Mouse (Mus musculus): Measurements from ENCODE around the gene Elovl5.
"Not testable (repeated sequence)": the region's sequence is repeated elsewhere in the genome, so short reads cannot be mapped to it uniquely, and the experiment has no call there.

Gene Elovl5

DNA sequence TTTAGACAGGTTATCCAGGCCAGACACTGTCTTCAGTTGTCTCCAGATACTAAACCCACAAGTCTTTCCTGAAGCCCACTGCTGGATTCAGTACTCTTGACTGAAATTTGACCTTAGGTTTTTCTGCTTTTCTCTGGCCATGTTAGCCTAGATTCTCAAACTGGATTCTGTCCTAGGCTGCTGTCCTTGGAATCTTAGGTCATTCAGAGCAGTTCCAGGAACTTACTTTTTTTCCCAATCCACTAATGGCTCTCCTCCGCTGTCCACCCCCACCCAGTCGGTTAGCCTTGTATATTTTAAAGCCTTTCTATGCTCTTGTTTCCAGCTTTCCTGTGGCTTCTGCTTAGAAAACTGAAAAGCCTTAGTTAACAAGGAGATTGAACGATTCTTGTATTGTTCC is 37.8 kb downstream of the Elovl5 start:
- no peak for DNase-seq (ENCODE audit: low read depth)

DNA sequence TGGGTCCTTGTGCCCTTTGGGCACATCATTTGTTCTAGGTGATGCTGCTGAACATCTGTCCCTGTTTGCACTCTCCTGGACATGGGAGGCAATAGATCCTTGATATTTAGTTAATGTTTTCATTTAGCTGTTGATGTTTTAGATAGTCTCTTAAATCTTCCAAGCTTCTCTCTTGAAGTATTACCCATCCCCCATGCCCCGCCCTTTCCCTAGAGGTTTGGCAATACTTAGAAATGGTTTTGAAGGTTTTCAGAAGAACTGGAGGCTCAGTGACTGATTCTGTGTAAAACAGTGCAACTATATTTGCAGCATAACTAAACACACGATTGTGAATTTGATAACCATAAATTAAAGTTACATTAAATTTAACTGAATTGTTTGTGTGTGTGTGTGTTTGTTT is 38.3 kb downstream of the Elovl5 start:
- DNase-seq (ENCODE audit: low read depth): no peak

DNA sequence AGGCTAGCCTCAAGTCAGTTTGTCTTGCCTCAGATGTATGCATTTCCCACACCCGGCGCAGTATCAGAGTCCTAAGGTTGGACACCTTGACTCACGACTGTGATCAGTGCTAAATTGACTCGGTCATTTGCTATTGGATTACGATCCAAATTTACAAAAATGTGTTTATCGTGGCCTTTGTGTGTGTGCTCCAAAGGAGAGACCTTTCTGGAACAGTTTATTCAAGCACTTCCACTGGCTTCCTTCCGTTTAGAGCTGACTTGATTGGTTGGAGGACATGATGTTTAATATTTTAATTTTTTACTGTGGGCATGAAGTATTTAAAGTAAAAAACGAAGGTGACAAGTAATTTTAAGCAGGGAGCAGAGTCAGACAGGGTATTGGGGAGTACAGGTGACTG is 38.8 kb downstream of the Elovl5 start:
- DNase-seq (ENCODE audit: low read depth): no peak

DNA sequence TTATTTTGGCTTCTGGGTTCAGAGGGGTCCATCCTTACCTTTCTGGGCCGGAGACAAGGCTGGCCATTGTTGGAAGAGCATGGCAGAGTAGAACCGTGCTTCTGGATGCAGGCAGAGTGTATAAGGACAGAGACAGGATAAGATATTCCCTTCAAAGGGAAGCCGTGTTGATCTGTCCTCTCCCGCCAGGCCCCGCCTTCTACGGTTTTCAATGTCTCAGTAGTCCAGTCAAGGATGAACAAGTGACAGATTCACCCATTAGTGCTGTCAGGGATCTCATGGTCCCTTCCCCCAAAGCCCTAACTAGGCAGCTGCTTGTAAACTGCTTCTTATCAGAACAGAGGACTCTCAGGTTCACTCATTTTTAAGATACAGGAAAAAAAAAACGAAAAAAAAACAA is 41.2 kb downstream of the Elovl5 start:
- DNase-seq (ENCODE audit: low read depth): no peak

DNA sequence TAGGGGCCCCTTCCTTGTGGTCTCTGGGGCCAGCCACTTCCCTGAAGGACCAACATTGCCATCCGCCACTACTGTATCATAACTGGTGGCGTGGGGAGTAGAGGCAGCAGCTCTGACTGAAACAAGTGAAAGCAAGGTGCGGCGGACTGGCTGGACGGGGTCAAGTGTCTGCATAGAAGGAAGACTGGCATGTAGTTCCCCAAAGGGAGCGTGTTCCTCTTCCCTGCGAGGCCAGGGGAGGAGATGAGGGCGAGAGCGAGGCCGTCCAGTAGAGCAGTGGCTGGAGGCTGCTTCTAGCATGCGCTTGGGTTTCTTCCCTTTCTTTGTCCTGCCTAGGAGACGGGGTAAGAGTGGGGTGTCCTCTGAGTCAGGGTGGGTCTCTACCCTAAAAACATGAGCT is 42.6 kb downstream of the Elovl5 start:
- DNase-seq (ENCODE audit: low read depth): no peak

DNA sequence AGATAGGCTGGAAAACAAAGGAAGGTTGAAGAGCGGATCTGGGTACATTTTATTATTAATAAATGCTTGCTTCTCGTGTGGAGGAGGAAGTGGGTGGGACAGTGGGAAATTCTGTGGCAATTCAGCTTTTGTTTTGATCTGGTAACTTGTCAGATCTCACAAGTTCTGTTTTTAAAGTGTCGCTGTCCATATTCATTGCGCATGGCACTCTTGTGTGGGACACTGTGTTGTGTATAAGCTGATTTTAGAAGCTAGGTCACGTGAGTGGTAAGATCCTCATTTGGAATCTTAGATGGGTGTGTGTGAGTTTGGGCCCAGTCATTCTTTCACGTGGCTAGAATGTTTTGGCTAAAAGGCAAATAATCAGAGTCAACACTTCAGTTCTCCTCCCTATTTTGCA is 44.2 kb downstream of the Elovl5 start:
- no peak for DNase-seq (ENCODE audit: low read depth)

DNA sequence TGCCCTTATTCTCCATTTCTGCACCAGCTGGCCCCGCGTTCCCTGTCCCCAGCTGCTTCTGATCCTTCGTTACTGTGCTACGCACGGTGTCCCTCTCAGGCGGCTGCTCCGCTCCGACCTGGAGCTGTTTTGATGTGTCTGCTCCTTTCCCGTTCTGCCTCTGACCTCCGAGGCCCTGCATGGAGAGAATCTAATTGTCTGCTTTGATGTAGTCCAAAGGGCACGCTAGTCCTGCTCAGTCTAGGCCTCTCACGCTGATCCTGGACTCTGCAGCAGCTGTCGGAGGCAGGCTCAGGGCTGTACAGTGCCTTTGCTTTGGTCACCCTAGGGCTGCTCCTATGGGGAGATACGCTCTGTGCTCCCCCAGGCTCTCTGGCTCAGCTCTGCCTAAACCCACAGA is 46.9 kb downstream of the Elovl5 start:
- no peak for DNase-seq (ENCODE audit: low read depth)

DNA sequence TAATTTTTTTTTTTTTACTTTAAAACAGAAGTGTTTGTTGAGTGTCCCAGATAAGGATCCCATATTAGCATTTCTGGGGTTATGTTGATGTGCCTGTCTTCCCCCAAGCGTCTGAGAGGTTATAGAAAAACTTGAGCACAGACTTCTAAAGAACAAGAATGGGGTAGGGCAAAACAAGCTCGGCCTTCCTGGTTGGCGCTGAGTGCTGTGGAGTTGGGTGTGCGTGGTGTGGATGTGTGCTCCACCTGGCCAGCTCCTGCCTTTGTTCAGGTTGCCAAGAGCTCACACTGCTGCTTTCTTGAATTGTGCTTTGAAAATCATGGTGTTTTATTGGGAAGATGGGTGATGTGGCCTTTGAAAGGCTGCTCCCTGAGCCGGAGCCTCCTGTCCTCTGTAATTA is 48.1 kb downstream of the Elovl5 start:
- no peak for DNase-seq (ENCODE audit: low read depth)

DNA sequence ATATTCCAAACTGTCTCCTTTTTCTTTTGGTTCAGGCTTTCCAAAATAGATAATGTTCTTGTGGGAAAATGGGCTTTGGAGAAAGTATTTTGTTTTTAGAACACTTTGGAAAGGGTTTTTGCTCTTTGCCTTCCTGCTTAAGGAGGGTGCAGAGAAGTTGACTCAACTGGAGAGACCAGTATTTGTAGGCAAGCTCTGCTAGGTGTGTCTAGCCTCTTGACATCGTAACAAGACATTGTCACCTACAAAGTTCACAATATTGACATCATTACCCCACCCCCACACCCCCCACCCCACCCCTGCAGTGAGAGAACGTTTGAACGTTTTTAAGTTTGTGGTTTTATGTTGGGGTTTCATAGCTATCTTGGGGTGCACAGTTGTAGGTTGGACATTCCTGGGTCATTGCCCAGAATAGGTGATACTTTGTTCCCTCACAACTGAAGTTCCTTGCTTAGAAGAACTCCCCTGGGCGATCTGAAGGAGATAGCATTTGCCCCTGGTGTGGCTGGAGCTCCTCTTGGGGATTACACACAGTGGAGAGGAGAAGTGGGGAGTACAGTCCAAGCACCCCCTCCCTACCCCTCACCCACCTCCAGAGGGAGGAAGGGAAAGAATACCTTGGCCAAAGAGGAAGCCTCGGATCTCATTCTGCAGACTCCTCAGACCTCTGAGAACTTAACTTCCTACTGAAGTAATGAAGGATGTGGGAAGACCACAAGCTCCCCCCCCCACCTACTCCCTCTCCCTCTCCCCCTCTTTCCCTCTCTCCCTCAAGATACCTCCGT is 48.8 kb downstream of the Elovl5 start:
- DNase-seq (ENCODE audit: low read depth): no peak

DNA sequence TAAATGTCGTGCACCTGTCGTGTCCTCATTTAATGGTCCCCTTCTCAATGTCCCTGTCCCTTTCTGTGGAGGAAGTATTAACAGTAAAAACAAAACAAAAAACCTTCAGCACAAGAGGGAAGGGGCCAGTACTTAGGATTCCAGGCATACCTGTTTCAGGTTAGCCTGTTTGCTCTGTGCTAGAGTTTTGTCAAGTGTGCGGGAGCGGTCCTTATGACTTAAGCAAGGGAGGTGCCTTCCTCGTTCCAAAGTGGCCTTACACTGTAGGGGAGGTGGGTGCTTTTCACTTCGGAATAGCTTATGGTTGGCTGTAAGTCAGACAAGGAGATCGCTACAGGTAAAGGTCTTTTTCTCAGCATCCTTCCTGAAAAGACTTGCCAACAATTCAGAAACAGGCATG is 49.7 kb downstream of the Elovl5 start:
- no peak for DNase-seq (ENCODE audit: low read depth)

DNA sequence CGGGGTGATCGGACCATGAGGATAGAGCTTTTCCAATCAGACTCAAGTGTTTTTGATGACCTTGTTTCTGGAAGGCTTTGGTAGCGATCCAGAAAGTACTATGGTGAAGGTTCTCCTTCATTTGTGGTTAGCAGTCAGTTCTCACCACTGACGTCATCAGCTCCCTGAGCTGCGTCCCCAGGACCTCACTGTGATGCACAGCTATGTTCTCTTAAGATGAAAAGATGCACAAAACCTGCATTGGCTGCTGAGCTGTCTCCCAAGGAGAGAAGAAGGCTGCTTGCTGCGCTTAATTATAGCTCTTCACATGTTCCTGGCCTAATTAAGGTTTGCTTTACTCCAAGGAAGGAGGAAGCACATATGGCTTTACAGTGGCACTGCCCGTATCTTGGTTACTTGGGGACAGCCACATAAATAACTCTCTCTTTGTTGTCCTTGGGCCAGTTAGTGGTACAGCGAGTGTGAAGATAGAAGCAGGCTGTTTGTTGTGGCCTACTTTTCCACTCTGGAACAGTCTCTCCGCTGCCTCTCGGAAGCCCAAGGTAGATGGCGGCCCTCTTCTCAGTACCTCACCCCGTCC is 50.5 kb downstream of the Elovl5 start:
- no peak for DNase-seq (ENCODE audit: low read depth)

DNA sequence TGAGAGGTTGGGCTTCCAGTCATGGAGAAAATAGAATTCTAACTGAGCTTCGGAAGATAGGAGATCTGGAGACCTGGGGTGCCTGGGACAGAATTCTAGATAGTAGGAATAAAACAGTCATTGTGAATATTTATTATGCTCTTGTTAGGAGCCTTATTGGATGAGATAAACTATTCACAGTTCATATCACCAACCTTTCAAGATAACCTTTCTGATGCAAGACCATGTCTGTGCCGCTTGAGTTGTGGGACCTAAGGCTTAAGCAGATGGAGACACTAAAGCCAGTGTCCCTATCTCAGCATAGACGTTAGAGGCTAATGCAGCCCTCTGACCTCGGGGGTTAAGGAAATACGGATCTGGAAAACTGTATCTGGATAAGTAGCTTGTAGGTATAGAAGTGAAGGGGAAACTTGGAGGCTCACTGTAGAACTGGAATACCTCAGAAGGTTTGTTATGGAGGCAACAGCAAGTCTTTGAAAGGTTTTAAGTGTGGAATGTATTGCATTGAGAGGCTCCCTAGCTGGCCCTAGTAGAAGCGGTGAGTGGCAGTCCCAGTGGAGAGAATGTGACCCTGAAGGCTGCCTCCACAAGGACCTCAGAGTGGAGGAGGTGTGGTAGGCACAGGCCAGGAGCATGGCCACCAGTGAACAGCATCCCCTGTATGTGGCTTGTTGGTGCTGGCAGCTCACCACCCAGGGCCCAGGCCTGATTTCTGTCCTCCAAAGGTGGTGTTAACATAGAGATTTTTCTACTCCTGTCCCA is 52.2 kb downstream of the Elovl5 start:
- no peak for DNase-seq (ENCODE audit: low read depth)

DNA sequence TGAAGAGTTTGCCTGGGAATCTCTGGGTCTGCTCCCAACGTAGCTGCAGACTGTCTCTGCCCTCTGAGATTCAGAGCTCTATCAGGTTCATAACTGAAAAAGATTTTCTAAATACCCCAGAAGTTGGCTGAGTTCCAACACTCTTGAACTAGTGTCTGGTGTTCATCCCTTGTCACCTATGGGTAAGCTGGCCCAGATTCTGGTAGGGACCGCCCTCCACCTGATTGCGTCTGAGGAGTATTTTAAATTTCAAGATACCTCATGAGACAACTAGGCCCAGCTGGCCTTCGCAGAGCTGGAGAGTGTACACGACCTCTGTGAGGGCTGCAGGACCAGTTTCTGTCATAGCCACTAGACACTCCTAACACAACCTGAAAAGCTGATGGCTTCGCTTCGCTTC is 61.8 kb downstream of the Elovl5 start:
- DNase-seq (ENCODE audit: low read depth): no peak

DNA sequence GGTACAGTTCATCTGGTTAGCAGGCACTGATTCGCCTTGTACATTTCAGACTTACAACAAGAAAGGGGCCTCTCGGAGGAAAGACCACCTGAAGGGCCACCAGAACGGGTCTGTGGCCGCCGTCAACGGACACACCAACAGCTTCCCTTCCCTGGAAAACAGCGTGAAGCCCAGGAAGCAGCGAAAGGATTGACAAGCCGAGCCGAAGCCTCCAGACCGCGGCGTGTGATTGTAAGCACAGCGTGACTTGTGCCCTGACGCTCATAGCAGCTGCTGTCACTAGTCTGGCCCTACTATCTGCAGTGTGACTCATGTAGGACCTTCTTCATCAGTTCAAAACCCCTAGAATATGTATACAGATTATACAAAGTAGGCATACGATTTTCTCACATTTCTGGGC is 65.5 kb downstream of the Elovl5 start:
- DNase-seq (ENCODE audit: low read depth): no peak

DNA sequence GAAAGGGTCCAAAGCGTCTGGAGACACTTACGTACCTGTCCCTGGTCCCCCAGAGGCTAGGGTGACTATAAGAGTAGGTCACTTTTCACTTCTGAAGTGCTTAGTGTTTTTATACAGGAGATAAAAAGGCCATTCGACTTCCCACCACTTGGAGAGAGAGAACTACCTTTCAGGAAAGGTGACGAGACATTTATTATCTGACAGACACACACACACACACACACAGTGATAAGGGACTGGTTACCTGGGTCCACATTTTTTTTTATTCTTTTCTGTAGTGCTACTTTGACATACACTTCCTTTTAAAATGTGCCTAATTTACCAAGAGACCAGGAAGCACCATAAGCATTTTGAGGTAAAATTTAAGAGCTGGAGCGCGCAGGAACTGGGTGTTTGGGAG is 66.4 kb downstream of the Elovl5 start:
- no peak for DNase-seq (ENCODE audit: low read depth)

DNA sequence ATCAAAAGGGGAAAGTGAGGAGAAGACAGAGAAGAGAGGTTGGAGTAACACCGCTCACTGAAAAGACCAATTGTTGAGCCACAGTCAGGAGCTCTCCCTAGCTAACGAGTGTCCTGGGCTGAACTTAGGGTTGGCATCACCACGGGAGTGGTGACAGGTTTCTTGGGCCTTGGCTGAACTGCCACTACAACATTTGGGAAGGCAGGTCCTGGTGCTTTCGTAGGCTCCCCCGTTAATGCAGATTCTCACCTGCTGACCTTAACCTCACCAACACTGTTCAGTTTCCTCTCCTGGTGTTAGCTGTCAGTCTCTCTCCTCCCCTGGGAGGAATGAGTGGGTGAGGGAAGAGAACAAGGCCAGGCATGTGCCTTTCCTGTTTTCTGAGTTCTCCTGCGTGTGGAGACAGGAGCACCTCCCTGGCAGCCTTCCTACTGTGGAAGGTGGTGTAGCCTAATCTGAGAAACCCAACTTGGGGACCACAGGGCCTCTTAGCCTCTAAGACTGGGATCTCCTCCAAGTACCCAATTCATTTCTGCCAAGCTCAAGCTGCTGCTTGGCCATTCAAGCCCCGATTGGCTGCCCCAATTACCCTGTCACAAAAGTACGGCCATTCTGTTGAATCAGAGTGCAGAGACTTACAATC is 69.1 kb downstream of the Elovl5 start:
- DNase-seq (ENCODE audit: low read depth): no peak

DNA sequence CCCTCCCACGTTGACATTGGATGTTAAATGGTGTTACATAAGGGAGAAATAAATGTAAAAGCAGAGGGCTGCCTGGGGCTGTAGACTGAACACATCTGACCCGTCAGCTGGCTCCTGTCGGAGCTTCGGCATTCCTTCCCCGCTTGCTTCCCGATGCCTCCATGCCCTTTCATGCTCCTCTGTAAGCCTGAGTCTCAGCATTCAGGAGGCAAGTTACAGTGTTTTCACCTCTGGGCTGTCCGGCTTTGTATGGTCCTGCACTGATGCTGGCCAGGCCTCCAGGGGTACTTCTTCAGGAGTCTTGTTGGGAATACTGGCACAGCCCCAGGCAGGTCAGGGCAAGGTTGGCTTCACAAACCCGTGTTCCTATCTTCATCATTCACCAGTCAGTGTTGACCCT is 72.5 kb downstream of the Elovl5 start:
- no peak for DNase-seq (ENCODE audit: low read depth)

DNA sequence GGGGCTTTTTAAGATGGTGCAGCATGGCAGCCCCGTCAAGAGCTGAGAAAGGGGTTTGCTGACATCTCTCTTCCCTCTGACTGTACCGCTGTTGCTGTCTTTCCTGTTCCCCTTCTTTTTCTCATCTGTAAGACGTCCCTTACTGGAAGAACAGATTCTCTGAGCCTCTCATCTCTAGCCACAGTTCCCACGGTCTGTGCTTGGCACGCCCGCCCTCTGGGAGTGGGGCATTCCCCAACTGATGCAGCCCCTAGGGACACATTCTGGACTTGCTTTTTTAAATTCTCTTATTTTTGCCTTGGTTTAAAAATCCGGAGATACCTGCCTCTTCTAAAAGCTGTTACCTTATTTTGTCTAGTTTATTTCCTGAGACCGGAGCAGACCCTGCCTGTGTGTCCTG is 73.1 kb downstream of the Elovl5 start:
- no peak for DNase-seq (ENCODE audit: low read depth)

DNA sequence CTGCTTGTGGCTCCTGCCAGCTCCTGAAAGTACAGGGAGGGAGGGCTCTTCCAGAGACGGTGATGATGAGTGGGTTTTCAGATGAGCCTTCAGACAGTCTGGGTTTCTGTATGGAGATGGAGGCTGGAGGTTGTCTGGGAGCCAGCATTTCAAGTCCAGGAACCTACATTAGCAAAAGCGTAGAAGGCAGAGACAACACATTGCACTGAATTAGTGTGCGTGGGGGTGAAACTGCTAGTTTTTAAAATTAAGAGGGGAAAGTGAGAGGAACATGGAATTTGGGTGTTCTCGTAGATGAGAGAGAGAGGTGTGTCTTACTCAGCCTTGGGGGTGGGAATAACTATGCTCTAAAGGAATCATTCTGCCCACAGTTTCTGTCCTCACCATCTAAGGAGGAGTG is 74.5 kb downstream of the Elovl5 start:
- DNase-seq (ENCODE audit: low read depth): no peak

DNA sequence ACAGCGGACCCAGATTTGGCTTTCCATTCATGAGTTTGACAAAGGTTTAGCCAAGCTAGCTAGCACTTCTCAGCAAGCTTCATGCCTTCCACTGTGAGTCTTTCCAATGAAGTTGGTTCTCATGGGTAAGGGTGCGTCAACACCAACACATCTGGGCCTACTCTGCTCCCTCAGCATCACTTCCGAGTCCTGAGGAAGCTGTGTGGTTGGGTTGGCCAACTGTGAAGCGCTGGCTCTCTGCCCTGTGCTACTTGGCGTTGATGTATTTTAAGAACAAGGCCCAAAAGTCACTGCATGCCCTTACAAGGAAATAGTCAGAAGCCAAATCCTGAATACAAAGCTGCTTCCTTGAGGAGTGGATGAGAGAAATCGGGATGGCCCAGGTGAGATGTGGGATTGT is 75.1 kb downstream of the Elovl5 start:
- DNase-seq (ENCODE audit: low read depth): peak; percentile 90

DNA sequence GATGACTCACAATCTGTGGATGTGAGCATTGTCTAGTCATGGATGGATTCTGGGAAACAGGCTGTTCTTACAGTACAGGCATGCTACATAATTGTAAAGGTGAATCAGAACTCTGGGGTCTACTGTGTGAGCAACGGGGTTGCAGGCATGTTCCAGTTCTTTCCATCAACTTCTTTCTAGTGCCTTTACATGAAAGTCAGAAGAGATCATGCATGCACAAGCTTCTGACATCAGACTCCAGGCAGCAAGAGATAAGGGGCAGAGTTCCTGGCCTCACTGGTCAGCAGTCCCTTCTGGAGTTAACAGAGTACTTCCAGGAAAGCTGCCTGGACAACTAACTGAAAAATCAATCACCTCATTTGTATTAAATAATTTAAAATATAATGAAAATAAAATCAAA is 75.9 kb downstream of the Elovl5 start:
- DNase-seq (ENCODE audit: low read depth): no peak

DNA sequence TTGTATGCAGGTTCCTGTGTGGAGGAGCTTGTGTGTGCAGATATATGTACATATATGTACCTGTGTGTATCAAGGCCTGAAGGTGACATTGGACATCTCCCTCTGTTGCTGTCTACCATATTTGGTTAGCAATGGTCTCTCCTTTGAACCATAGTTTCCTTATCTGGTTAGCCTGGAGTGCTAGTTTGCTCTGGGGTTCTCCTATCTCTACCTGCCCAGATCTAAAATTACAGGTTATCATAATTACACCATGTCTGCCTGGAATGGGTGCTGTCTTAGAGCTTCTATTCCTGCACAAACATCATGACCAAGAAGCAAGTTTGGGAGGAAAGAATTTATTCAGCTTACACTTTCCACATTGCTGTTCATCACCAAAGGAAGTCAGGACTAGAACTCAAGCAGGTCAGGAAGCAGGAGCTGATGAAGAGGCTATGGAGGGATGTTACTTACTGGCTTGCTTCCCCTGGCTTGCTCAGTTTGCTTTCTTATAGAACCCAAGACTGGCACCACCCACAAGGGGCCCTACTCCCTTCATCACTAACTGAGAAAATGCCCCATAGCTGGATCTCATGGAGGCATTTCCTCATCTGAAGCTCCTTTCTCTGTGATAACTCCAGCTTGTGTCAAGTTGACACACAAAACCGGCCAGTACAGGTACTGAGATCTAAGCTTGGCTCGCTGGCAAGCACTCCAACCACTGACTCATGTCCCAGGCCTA is 76.5 kb downstream of the Elovl5 start:
- DNase-seq (ENCODE audit: low read depth): not testable (repeated sequence)

All from fibroblast of lung, adult 2 months (primary cell).